Comparison of ENCODE assay signal across 8 mouse cellular contexts in genomic region chr13:23732156-23732804, GRCm38 (mm10). TPM values are rescaled to one million over a fixed set of nuclear protein-coding genes. Genes with fewer than 3 reads are reported as not detected.
DNase-seq lines count a peak whose midpoint lies in the region; ATAC-seq and TF ChIP-seq lines count a peak whose summit lies in the region.

No protein-coding gene starts in this region.

- H3K27me3 ChIP-seq in lung, postnatal 0 days (replicated peaks; ENCODE audit: insufficient read depth, low read length) = no peaks in the 10 kb centered on the region

- 0 out of 2 replicates have a peak, but pooled peaks cover 3% of the 10 kb centered on the region for H3K4me1 ChIP-seq in lung, postnatal 0 days (ENCODE audit: insufficient read depth, low read depth, low read length)

- H3K36me3 ChIP-seq in lung, postnatal 0 days (ENCODE audit: insufficient read depth, low read length) = no peaks in the 10 kb centered on the region

- H3K9me3 ChIP-seq in lung, postnatal 0 days (ENCODE audit: low read length) = no peaks in the 10 kb centered on the region

- 24% methylated on average over 8 of the region's 8 CpGs for WGBS in lung, postnatal 0 days

- intact Hi-C loops in gastrocnemius, adult 2 months (cut with DNase I) = loop anchor here (1.0 to 10.0 kb wide), 3 partner anchors 31 to 167 kb away; partner anchors contain the start of genes Hist1h2ac, Hist1h2bc and Hist1h3e

- ATAC-seq in lung, postnatal 0 days = 0 out of 2 replicates have a peak, but pooled peaks have one; percentile 42

- no peak for TF ChIP-seq EP300 in lung, postnatal 0 days (IDR thresholded peaks at IDR 0.05)

- H3K9ac ChIP-seq in lung, postnatal 0 days (replicated peaks; ENCODE audit: low read depth) = no peak overlapping the region

- TF ChIP-seq CTCF in gastrocnemius, adult 2 months (IDR thresholded peaks at IDR 0.05) = peak; percentile 91
- peak; percentile 90 for TF ChIP-seq CTCF in lung, postnatal 0 days (IDR thresholded peaks at IDR 0.05)

- no peak overlapping the region for H3K4me2 ChIP-seq in lung, postnatal 0 days (replicated peaks; ENCODE audit: low read depth, low read length)

- 0 out of 2 replicates have a peak overlapping the region, but pooled peaks have one; percentile 4 for H3K27ac ChIP-seq in gastrocnemius, adult 2 months
- no peak overlapping the region for H3K27ac ChIP-seq in lung, postnatal 0 days (ENCODE audit: low read length)

- no peak for DNase-seq in gastrocnemius, adult 2 months
- no peak for DNase-seq in gastrocnemius, postnatal 10 days
- peak; percentile 36 to 57 for DNase-seq in right cerebral cortex, adult 2 months (ENCODE audit: low spot score in 2 of 2)
- no peak for DNase-seq in right cerebral cortex, postnatal 10 days (ENCODE audit: low spot score in 2 of 2)
- DNase-seq in c-Kit-negative CD71-positive TER-119-positive erythroid progenitor cells, embryonic 14.5 days (ENCODE audit: low read depth, low spot score) = peak; percentile 16
- DNase-seq in lung, postnatal 0 days (ENCODE audit: low spot score) = peak; percentile 86
- DNase-seq in layer of hippocampus, adult 8-10 months (ENCODE audit: low spot score in 2 of 2) = no peak
- DNase-seq in layer of hippocampus, adult 9-11 months = no peak

- no peak overlapping the region for H3K4me3 ChIP-seq in gastrocnemius, adult 2 months
- H3K4me3 ChIP-seq in lung, postnatal 0 days (ENCODE audit: low read depth, low read length) = no peak overlapping the region

RNA-seq across cellular contexts. Expression of gene Hist1h1c, which starts 6.3 kb away (rescaled TPM):
- 100 to 1,000 TPM; 135 to 164 TPM for total RNA-seq in gastrocnemius, adult 2 months (2021)
- total RNA-seq in gastrocnemius, postnatal 10 days (2021) = 100 to 1,000 TPM; 361 to 459 TPM
- polyA plus RNA-seq in lung, postnatal 0 days (2015; fragmentation: Nextera tagmentation; extraction: Ambion mirVana) = 38.9 and 43.3 TPM in 2 replicates
- 10 to 100 TPM; 39.1 to 69.2 (median 53.5) TPM for total RNA-seq in layer of hippocampus, adult 8-10 months (2022)

RNA-seq across cellular contexts. Expression of gene Hist1h3c, which starts 13.1 kb away (rescaled TPM):
- total RNA-seq in gastrocnemius, adult 2 months (2021) = not detected
- total RNA-seq in gastrocnemius, postnatal 10 days (2021) = 10 to 100 TPM; 86.2 to 86.5 TPM
- polyA plus RNA-seq in lung, postnatal 0 days (2015; fragmentation: Nextera tagmentation; extraction: Ambion mirVana) = 0.27 TPM in 1 of 2 replicates, not detected in the other
- total RNA-seq in layer of hippocampus, adult 8-10 months (2022) = 1 to 10 TPM in 3 of 4 experiments, not detected in 1; 1.7 to 3.1 (median 2.7) TPM

RNA-seq across cellular contexts. Expression of gene Hist1h2bb, which starts 14.3 kb away (rescaled TPM):
- 1 to 10 TPM; 1.1 to 2.3 TPM for total RNA-seq in gastrocnemius, adult 2 months (2021)
- total RNA-seq in gastrocnemius, postnatal 10 days (2021) = 100 to 1,000 TPM; 106 to 125 TPM
- 0.99 TPM in 1 of 2 replicates, not detected in the other for polyA plus RNA-seq in lung, postnatal 0 days (2015; fragmentation: Nextera tagmentation; extraction: Ambion mirVana)
- total RNA-seq in layer of hippocampus, adult 8-10 months (2022) = 10 to 100 TPM; 14.1 to 21.7 (median 16.7) TPM

RNA-seq across cellular contexts. Expression of gene Hist1h2ab, which starts 18.6 kb away (rescaled TPM):
- 1 to 10 TPM in 1 of 2 experiments, not detected in 1; 1.9 TPM for total RNA-seq in gastrocnemius, adult 2 months (2021)
- 100 to 1,000 TPM; 187 to 217 TPM for total RNA-seq in gastrocnemius, postnatal 10 days (2021)
- polyA plus RNA-seq in lung, postnatal 0 days (2015; fragmentation: Nextera tagmentation; extraction: Ambion mirVana) = 5.3 and 6.1 TPM in 2 replicates
- 10 to 100 TPM; 18.6 to 28.1 (median 23.5) TPM for total RNA-seq in layer of hippocampus, adult 8-10 months (2022)

RNA-seq across cellular contexts. Expression of gene Hist1h3b, which starts 19.8 kb away (rescaled TPM):
- 1 to 10 TPM; 1.6 to 1.8 TPM for total RNA-seq in gastrocnemius, adult 2 months (2021)
- 100 to 1,000 TPM; 213 to 261 TPM for total RNA-seq in gastrocnemius, postnatal 10 days (2021)
- 2.6 and 3.0 TPM in 2 replicates for polyA plus RNA-seq in lung, postnatal 0 days (2015; fragmentation: Nextera tagmentation; extraction: Ambion mirVana)
- total RNA-seq in layer of hippocampus, adult 8-10 months (2022) = 10 to 100 TPM in 2 of 4 experiments, 1 to 10 TPM in 2; 3.1 to 10.4 (median 8.0) TPM

Comparison
In these comparisons a context has a peak if more than half of its experiments do, and no peak if none do; other contexts are left out.
1. DNase-seq: peak in right cerebral cortex, adult 2 months (2 of 2), c-Kit-negative CD71-positive TER-119-positive erythroid progenitor cells, embryonic 14.5 days (single experiment) and lung, postnatal 0 days (single experiment); none in gastrocnemius, adult 2 months (single experiment), gastrocnemius, postnatal 10 days (single experiment), right cerebral cortex, postnatal 10 days (0 of 2), layer of hippocampus, adult 8-10 months (0 of 2) and layer of hippocampus, adult 9-11 months (single experiment).
2. RNA of gene Hist1h3c, which starts 13.1 kb away (total RNA-seq): 86.2 to 86.5 TPM in gastrocnemius, postnatal 10 days; 1.7 to 3.1 TPM in layer of hippocampus, adult 8-10 months and not detected in gastrocnemius, adult 2 months; every median in the first group is over 10 times any median in the second.
3. RNA of gene Hist1h2bb, which starts 14.3 kb away (total RNA-seq): 106 to 125 TPM in gastrocnemius, postnatal 10 days; 14.1 to 21.7 TPM in layer of hippocampus, adult 8-10 months and 1.1 to 2.3 TPM in gastrocnemius, adult 2 months; every median in the first group is over 4 times any median in the second.